Mouse (Mus musculus) midbrain, embryonic 16.5 days (tissue): ENCODE data around the gene Tcf7l2. TPM values are rescaled to one million over a fixed set of nuclear protein-coding genes. Genes with fewer than 3 reads are reported as not detected.

Source experiments
- ATAC-seq: fragments of 200-750 bp; cut with Nextera tagmentation; 2 replicates; pipeline ENCODE4 v1.8.0; 2017; ENCODE audit warnings: moderate TSS enrichment
- H3K27ac ChIP-seq: fragments of 300-500 bp; sonication (generic); 2 replicates; pipeline ENCODE4 v1.5.1; 2014; ENCODE audit warnings: mild to moderate bottlenecking, low read length, mixed read lengths
- H3K27me3 ChIP-seq: fragments of 300-500 bp; sonication (generic); 2 replicates; pipeline ENCODE4 v1.6.1; 2014; ENCODE audit warnings: low read depth, low read length, mixed read lengths; ENCODE audit not compliant: control insufficient read depth, insufficient read depth
- H3K36me3 ChIP-seq: fragments of 300-500 bp; sonication (generic); 2 replicates; pipeline ENCODE4 v1.6.1; 2014; ENCODE audit warnings: mild to moderate bottlenecking, low read length, moderate library complexity, mixed read lengths; ENCODE audit not compliant: control insufficient read depth, insufficient read depth
- H3K4me1 ChIP-seq: fragments of 300-500 bp; sonication (generic); 2 replicates; pipeline ENCODE4 v1.6.1; 2014; ENCODE audit warnings: mild to moderate bottlenecking, low read length, mixed read lengths; ENCODE audit not compliant: control insufficient read depth, insufficient read depth
- H3K4me2 ChIP-seq: fragments of 300-500 bp; sonication (generic); 2 replicates; pipeline ENCODE4 v1.6.1; 2014; ENCODE audit warnings: mild to moderate bottlenecking, low read length, mixed read lengths
- H3K4me3 ChIP-seq: fragments of 300-500 bp; sonication (generic); 2 replicates; pipeline ENCODE4 v1.5.1; 2014; ENCODE audit warnings: low read depth, mild to moderate bottlenecking, low read length, moderate library complexity, mixed read lengths
- H3K9ac ChIP-seq: fragments of 300-500 bp; sonication (generic); 2 replicates; pipeline ENCODE4 v1.6.1; 2014; ENCODE audit warnings: low read depth, low read length, mixed read lengths
- H3K9me3 ChIP-seq: fragments of 300-500 bp; sonication (generic); replicated peaks from 2 replicates; pipeline ENCODE4 v1.6.1; 2014; ENCODE audit warnings: mild to moderate bottlenecking, low read length, mixed read lengths; ENCODE audit not compliant: control insufficient read depth, poor library complexity, severe bottlenecking
- WGBS: fragments of 180-500 bp; shearing (Covaris S2); extraction: QIAGEN DNeasy Blood & Tissue Kit; methylation state at CpG from one replicate; pipeline ENCODE4 v1.1.7; 2014; 5-methylcytosine and 5-hydroxymethylcytosine counted together
- polyA plus RNA-seq: library from polyadenylated mRNA; unstranded; fragments of >200 nt; fragmentation: Nextera tagmentation; extraction: Ambion mirVana; gene quantifications from 2 replicates; pipeline ENCODE4 v1.2.1, GENCODE M21; 2015

Tcf7l2 gene
- polyA plus RNA-seq, 1 experiment from 2014 or later = 824 TPM

- H3K4me3 ChIP-seq = peak overlapping the region; percentile 27
- no peaks in the 10 kb centered on the region for H3K36me3 ChIP-seq
- peak overlapping the region; percentile 59 for H3K9ac ChIP-seq
- peak overlapping the region; percentile 92 for H3K27ac ChIP-seq
- WGBS = 39% methylated on average over 11 of the region's 11 CpGs
- peaks cover 21% of the 10 kb centered on the region for H3K4me1 ChIP-seq
- no peaks in the 10 kb centered on the region for H3K9me3 ChIP-seq
- ATAC-seq = no peak
- H3K27me3 ChIP-seq = no peaks in the 10 kb centered on the region
- H3K4me2 ChIP-seq = peak overlapping the region; percentile 47
These were observed 151.9 kb downstream of the Tcf7l2 start for GRCm38 (mm10) chr19:55893557-55893956.

- no peak for ATAC-seq
- no peaks in the 10 kb centered on the region for H3K9me3 ChIP-seq
- no peaks in the 10 kb centered on the region for H3K36me3 ChIP-seq
- no peaks in the 10 kb centered on the region for H3K27me3 ChIP-seq
- WGBS = 19% methylated on average over 9 of the region's 9 CpGs
- peak overlapping the region; percentile 38 for H3K4me2 ChIP-seq
- peak overlapping the region; percentile 32 for H3K4me3 ChIP-seq
- H3K4me1 ChIP-seq = peaks cover 18% of the 10 kb centered on the region
- H3K27ac ChIP-seq = peak overlapping the region; percentile 78
- peak overlapping the region; percentile 59 for H3K9ac ChIP-seq
These were observed 152.8 kb downstream of the Tcf7l2 start for GRCm38 (mm10) chr19:55894396-55894795.

- peak overlapping the region; percentile 58 for H3K4me2 ChIP-seq
- H3K9me3 ChIP-seq = no peaks in the 10 kb centered on the region
- ATAC-seq = peak; percentile 72
- peak overlapping the region; percentile 80 for H3K9ac ChIP-seq
- H3K4me1 ChIP-seq = peaks cover 17% of the 10 kb centered on the region
- H3K4me3 ChIP-seq = peak overlapping the region; percentile 47
- no peaks in the 10 kb centered on the region for H3K27me3 ChIP-seq
- 0% methylated on average over 27 of the region's 27 CpGs for WGBS
- H3K36me3 ChIP-seq = no peaks in the 10 kb centered on the region
- peak overlapping the region; percentile 94 for H3K27ac ChIP-seq
These were observed 153.7 kb downstream of the Tcf7l2 start for GRCm38 (mm10) chr19:55895317-55895716.

- H3K9me3 ChIP-seq = no peaks in the 10 kb centered on the region
- no peaks in the 10 kb centered on the region for H3K36me3 ChIP-seq
- 7% methylated on average over 4 of the region's 4 CpGs for WGBS
- H3K4me2 ChIP-seq = peak overlapping the region; percentile 58
- H3K4me1 ChIP-seq = peaks cover 15% of the 10 kb centered on the region
- H3K27ac ChIP-seq = peak overlapping the region; percentile 94
- no peaks in the 10 kb centered on the region for H3K27me3 ChIP-seq
- H3K9ac ChIP-seq = peak overlapping the region; percentile 80
- no peak for ATAC-seq
- H3K4me3 ChIP-seq = peak overlapping the region; percentile 47
These were observed 154.3 kb downstream of the Tcf7l2 start for GRCm38 (mm10) chr19:55895807-55896420.

- H3K4me1 ChIP-seq = peaks cover 13% of the 10 kb centered on the region
- H3K27ac ChIP-seq = peak overlapping the region; percentile 94
- 5% methylated on average over 10 of the region's 10 CpGs for WGBS
- no peaks in the 10 kb centered on the region for H3K9me3 ChIP-seq
- peak overlapping the region; percentile 47 for H3K4me3 ChIP-seq
- peak overlapping the region; percentile 80 for H3K9ac ChIP-seq
- H3K27me3 ChIP-seq = 0 out of 2 replicates have a peak, but pooled peaks cover 2% of the 10 kb centered on the region
- no peak for ATAC-seq
- H3K4me2 ChIP-seq = peak overlapping the region; percentile 58
- H3K36me3 ChIP-seq = no peaks in the 10 kb centered on the region
These were observed 155.0 kb downstream of the Tcf7l2 start for GRCm38 (mm10) chr19:55896629-55897028.

GRCm38 (mm10) chr19:55902573-55903385, 161.2 kb downstream of the Tcf7l2 start:
- Histone ChIP-seq H3K4me1 (peaks cover 2% of the 10 kb centered on the region; the same call in 1 of the 2 replicates), H3K9me3 (no peaks in the 10 kb centered on the region), H3K36me3 (no peaks in the 10 kb centered on the region), H3K27ac (peak overlapping the region; percentile 94), H3K9ac (peak overlapping the region; percentile 51), H3K4me2 (peak overlapping the region; percentile 51), H3K4me3 (peak overlapping the region; percentile 33), H3K27me3 (0 out of 2 replicates have a peak, but pooled peaks cover 3% of the 10 kb centered on the region)
- 47% methylated on average over 12 of the region's 12 CpGs for WGBS
- ATAC-seq = no peak

- peaks cover 24% of the 10 kb centered on the region for H3K4me1 ChIP-seq
- 33% methylated on average over 7 of the region's 7 CpGs for WGBS
- H3K36me3 ChIP-seq = peaks cover 2% of the 10 kb centered on the region; the same call in 1 of the 2 replicates
- no peak overlapping the region for H3K4me3 ChIP-seq
- H3K4me2 ChIP-seq = peak overlapping the region; percentile 15
- H3K27ac ChIP-seq = peak overlapping the region; percentile 94
- no peak overlapping the region for H3K9ac ChIP-seq
- peaks cover 2% of the 10 kb centered on the region; the same call in 1 of the 2 replicates for H3K9me3 ChIP-seq
- H3K27me3 ChIP-seq = no peaks in the 10 kb centered on the region
- peak; percentile 38; the same call in 1 of the 2 replicates for ATAC-seq
These were observed 167.4 kb downstream of the Tcf7l2 start for GRCm38 (mm10) chr19:55909039-55909438.

- 59% methylated on average over 8 of the region's 8 CpGs for WGBS
- Histone ChIP-seq H3K36me3 (peaks cover 2% of the 10 kb centered on the region; the same call in 1 of the 2 replicates), H3K9me3 (peaks cover 2% of the 10 kb centered on the region; the same call in 1 of the 2 replicates), H3K27ac (peak overlapping the region; percentile 94), H3K4me2 (0 out of 2 replicates have a peak overlapping the region, but pooled peaks have one; percentile 13), H3K9ac (no peak overlapping the region), H3K4me3 (no peak overlapping the region), H3K27me3 (no peaks in the 10 kb centered on the region), H3K4me1 (peaks cover 41% of the 10 kb centered on the region)
- ATAC-seq = no peak
These were observed 170.3 kb downstream of the Tcf7l2 start for GRCm38 (mm10) chr19:55911941-55912340.
